Mouse (Mus musculus) ovary, postnatal 10 days (tissue): ENCODE data around the gene Vrtn.

Experiments
- DNase-seq: peaks from one replicate; pipeline ENCODE4 v3.0.0; 2022; ENCODE audit warnings: low spot score

Vrtn gene

GRCm38 (mm10) chr12:84640654-84641053 lies at the start of gene Vrtn:
TSS of gene Vrtn (plus strand) at chr12:84641019.
- DNase-seq = no peak

- DNase-seq = no peak
These were observed 42.5 kb upstream of the Vrtn start for GRCm38 (mm10) chr12:84598324-84598723.

- DNase-seq = no peak
These were observed 36.8 kb upstream of the Vrtn start for GRCm38 (mm10) chr12:84604001-84604400.

DNA sequence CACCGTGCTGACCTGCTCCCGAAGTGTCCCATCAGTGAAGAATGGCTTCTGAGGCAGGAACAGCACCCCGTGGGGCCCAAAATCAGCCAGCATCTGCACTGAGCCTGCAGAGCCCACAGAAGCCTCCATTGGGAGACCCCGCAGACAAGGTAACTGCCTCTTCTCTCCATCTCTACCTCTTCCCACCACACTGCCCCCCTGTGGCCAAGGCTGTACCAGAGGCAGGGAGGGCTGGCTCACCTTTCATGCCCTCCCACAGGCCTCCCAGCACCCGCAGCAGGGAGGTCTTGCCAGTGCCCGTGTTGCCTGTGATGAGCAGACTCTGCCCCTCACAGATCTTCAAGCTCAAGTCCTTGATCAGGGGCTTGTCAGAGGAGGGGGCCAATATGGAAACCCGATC lies 35.0 kb upstream of the Vrtn start:
- DNase-seq = no peak

DNA sequence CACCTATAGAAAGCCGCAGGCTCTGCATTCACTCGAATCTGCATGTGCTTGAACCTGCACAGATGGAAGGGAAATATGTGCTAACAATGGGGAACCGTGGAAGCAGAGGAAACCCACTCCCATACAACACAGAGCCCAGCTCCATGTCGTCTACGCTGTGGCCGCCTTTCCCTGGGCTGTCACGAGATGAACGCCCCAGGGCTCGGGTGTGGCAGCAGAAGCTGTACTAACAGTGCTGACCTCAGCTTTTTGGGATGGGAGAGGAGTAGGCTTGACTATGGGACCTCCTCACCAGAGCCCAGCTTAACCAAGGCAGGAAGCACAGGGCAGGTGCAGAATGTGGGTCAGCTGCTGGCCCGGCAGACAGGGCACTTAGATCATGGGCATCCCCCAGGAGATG lies 29.1 kb upstream of the Vrtn start:
- no peak for DNase-seq

GRCm38 (mm10) chr12:84612518-84612917 lies 28.3 kb upstream of the Vrtn start:
- DNase-seq = no peak

- DNase-seq = no peak
These were observed 26.8 kb upstream of the Vrtn start for GRCm38 (mm10) chr12:84614001-84614400.

DNA sequence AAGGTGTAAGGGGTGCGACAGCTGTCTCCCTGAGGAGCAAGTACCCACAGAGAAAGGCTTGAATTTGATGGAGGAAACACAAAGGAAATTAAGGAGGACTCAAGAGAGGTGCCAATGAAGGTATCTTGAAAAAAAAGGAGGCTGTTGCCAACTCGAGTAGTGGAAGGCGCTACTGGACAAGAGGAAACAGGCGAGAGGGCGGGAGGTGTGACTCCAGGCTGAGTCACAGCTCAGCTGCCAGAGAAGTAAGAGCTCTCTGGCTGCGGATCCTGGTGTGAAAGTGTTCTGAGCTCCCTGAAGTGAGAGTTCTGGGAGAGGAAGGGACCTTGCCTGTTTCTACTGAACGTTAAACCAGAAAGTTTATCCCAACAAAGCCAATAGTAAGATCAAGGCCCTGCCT lies 26.3 kb upstream of the Vrtn start:
- no peak for DNase-seq

DNA sequence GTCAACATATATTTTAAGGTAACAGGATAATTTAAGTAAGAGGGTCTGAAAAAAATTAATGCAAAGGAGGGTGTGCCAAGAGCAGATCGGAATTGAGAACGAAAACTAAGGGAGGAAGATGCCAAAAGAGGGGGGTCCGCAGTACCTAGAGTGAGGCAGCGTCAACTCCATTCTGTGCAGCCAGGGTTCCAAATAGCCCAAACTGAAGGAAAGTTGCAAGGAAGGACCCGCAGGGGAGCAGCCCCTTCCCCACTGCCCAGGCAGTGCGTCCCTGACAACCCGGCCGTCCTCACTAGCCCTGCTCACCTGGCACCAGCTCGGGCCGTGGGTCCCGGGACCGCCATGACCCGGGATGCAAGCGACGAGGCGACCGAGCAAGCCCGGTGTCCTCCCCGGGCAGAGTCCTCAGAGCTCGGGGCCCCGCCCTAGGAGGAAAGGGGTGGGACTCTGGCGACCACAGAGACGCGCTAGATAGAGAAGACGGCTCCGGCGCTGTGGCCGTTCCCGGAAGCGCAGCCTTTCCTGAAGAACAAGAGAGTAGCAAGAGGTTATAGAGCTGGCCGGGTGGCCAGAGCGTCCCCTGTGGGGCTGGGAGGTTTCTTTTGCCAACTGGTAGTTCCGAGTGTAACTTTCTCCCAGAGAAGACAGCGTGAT lies 23.7 kb upstream of the Vrtn start, which contains the start of gene Abcd4:
Abcd4 (minus strand) TSS at position 437 of the 654 bp plus-strand sequence.
- DNase-seq = peak; percentile 73

GRCm38 (mm10) chr12:84617663-84618062 lies 23.2 kb upstream of the Vrtn start:
- no peak for DNase-seq

DNA sequence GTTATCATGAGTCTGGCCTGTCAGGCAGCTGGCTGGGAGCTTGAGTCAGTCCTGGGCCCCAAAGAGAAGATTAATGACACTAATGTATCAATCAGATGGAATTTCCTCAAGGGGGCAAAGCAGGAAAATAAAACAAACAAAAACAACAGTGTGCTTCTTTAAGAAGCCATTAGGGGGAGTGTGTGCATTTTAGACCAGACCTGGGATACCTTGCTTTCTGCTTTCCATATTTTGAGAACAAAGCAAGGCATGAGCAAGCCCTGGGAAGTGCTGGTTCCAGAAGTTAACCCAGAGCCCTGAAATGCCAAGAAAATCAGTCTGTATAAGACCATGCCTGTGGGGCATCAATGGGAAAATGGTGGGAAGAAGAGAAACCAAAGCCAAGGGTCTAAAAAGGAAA lies 19.8 kb upstream of the Vrtn start:
- no peak for DNase-seq

DNA sequence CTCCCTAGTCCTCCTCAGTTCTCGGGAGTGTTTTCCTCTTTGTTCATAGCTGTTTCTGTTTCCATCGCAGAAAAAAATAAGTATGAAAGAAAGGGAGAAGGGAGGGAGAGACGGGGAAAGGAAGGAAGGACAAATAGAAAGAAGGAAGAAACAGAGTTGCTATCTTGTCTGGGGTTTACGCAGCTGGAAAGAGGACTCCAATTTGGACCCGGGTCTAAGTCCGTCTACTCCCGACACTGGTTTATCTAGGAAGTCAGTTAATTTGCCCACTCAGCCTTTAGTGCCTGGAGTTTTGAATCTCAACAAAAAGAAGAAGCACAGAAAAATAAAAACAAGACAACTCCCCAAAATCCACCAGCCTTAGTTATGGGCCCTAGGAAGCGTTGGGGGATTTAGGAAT lies 16.2 kb upstream of the Vrtn start:
- DNase-seq = no peak

DNA sequence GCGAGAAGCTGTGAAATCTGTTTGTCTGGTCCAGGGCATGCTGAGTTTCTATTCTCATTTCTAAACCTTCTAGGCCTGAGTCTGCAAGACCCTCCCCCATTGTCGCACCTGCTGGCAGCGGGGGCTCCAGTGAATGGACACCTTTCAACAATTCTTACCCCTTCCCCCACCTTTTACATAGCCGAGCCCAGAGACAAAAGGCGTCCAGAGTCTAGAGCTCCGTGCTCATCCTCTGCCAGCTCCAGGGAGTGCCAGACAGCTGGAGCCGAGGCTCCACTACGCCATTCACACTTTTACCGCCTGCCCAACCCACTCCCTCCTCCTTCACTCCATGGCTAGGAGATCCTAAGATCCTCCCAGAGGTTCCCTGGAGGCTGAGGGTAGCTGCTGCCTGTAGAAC lies 15.7 kb upstream of the Vrtn start:
- DNase-seq = no peak

- DNase-seq = no peak
These were observed 9.0 kb upstream of the Vrtn start for GRCm38 (mm10) chr12:84631867-84632266.

DNA sequence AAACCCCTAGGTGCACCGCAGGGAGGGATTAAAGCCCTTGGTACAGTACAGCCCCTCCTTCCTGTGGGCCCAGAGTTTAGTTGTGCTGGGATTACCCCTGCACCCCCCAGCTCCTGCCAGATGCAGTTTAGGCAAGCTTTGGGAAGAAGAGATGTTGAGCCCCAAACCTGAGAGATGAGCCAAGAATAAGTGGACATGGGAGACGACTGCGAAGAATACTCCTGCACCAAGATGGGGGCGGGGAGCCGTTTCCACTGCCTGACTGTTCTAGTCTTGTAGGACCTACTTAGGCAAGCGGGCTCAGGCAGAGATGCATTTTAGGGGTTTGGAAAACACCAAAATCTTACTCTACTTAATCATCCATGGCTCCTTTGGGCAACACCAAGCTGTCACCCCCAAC lies 566 bp upstream of the Vrtn start:
- no peak for DNase-seq

DNA sequence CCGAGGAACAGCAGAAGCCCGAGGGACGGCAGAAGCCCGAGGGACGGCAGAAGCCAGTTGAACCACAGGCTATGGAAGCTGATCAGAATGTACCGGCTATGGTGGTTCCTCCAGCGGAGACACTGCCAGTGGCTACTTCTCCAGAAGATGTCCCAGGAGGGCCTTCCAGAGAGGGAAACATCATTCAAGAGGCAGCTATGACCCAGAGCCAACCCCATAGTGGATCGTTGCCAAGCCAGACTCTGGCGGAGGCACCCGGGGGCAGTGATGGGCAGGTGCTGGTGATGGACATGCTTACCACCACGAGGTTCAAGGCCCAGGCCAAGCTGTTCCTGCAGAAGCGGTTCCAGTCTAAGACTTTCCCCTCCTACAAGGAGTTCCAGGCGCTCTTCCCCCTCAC lies 9.4 kb downstream of the Vrtn start:
- DNase-seq = no peak

DNA sequence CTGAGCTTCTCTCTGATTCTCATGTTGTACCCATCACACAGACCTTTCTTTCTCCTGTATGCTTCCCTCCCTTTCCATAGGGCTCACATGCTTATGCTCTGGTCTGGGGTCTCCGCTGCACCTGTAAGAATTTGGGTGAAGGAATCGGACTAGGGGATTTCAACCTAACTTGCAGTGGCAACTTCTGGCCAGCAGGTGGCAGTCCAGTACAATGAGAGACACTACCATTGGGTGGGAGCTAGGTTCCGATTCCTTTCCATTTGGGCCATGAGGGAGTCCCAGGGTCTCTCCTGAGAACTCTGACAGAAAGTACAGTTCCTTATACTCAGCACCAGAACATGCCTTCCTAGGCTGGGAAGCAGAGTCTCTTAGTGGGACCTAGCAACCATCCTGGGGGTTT lies 13.1 kb downstream of the Vrtn start:
- peak; percentile 26 for DNase-seq

DNA sequence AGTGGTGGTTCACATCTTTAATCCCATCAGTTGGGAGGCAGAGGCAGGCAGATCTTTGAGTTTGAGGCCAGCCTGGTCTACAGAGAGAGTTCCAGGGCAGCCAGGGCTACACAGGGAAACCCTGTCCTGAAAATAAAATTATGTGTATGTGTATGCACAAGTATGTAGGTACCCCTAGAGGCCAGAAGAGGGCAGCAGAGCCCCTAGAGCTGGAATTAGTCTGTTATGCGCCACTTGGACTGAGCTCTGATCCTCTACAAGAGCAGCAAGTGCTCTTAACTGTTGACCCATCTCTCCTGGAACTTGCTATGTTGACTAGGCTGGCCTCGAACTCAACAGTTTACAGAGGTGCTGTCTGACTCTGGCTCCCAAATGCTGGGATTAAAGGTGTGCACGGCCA lies 29.7 kb downstream of the Vrtn start:
- no peak for DNase-seq

DNA sequence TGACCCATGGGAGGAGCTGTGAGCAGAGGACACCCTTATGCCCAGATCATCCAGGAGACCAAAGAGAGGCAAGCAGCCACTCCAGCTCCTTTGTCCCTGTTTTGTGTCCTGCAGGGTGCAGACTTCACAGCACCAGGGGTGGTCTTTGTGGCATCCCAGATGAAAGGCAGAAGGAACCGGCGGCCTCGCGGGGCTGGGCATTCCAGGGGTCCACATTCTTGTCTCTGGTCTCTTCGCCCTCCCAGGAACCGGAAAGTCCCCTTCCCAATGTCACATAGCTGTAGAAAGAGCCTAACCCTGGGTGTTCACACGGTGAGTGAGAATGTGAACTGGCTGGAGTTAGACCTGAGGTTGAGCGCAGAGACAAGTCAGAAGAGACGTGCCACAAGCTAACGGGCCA lies 30.8 kb downstream of the Vrtn start:
- no peak for DNase-seq

GRCm38 (mm10) chr12:84674666-84675526 lies 34.1 kb downstream of the Vrtn start:
- DNase-seq = no peak

- no peak for DNase-seq
These were observed 35.2 kb downstream of the Vrtn start for GRCm38 (mm10) chr12:84676011-84676410.

DNA sequence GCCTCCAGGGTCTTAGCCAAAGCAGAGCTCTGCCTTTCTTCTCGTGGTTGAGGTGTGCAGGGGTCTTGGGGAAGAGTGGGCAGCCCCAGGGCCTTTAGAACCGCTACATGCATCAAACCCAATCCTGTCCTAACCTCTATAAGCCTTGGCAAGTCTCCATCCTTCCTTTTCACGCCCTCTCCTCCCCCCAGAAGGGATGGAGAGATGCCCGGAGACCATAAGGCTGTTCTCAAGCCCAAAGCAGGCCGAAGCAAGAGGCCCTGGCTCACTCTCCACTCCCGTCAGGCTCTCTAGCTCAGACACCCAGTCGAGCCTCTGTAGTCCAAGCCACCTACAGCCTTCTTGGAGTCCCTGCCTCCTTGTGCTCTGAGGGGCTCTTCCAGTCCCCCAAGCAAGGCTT lies 43.8 kb downstream of the Vrtn start:
- DNase-seq = no peak

DNA sequence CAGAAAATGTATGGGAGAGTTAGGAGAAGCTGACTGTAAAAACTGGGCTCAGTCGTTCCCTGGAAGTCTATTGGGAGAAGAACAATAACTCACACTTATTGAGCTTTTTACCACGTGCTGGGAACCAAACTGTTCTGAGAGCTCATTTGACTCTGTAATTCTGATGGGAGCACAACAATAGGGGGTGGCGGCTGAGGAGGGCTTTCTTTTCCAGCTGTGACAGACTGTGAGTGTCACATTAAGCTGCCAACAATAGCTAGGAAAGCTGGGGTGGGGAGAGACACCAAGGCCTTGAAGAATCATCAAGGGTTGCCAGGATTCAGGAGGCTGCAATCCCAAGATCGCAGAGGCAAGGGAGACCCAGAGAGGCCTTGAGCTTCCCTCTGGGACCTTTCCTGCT lies 45.4 kb downstream of the Vrtn start:
- DNase-seq = no peak

DNA sequence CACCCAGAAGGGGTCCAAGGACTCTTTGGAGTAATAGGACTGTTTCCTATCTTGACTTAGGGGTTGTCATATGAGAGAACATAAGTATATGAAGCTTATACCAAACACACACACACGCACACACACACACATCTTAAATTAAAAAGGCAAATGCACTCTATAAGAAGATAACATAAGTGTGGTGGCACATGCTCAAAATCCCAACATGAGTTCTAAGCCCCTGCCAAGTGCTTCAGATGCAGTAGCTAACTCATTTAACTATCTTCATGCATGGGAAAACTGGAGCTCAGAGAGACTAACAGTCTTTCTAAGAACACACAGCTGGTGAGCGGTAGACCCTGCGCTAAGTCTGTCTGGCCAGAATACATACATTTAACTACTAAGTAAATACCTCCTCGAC lies 46.7 kb downstream of the Vrtn start:
- no peak for DNase-seq
